Mouse (Mus musculus) hematopoietic stem cell, adult 5-6 weeks (primary cell): ENCODE data around the gene Wnt11. TPM values are rescaled to one million over a fixed set of nuclear protein-coding genes. Genes with fewer than 3 reads are reported as not detected.

ENCODE experiments used
- ATAC-seq, 2 experiments: fragments of 125-278 bp in 1 of 2; replicated peaks in 1 of 2; 2 replicates each; pipeline ENCODE4 v1.8.0; 2016 to 2017; ENCODE audit warnings: inconsistent platforms in 2 of 2, mild to moderate bottlenecking in 2 of 2, moderate number of reproducible peaks in 2 of 2, low read depth in 1 of 2, moderate TSS enrichment in 1 of 2; ENCODE audit not compliant: low FRiP score in 2 of 2, poor library complexity in 2 of 2, severe bottlenecking in 2 of 2, insufficient read depth in 1 of 2, low TSS enrichment in 1 of 2
- total RNA-seq: library from RNA; stranded (forward); fragments of 172-1452, 232-1000 nt; gene quantifications from 2 replicates; pipeline ENCODE4 v1.2.3, GENCODE M21; 2017

The Wnt11 gene
- total RNA-seq, 1 experiment from 2014 or later = not detected

DNA sequence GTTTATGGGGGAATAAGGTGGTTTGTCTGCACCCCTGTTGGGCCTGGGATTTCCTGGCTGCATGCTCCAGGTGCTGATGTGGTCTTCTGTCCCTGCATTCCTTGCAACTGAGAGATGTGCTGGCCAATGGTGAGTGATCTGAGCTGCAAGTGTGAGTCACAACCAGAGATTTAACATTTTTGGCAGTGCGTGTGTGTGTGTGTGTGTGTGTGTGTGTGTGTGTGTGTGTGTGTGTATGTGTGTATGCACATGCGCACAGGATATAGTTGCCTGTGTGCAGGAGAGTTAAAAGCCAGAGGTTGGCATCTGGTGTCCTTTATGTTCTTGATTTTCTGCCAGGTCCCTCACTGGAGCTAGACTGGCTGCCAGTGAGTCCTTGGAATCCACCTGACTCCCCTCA lies 44.3 kb downstream of the Wnt11 start:
- no peak for ATAC-seq

- ATAC-seq = no peak
Observed at GRCm38 (mm10) chr7:98881887-98882286, 47.0 kb downstream of the Wnt11 start.

- ATAC-seq = no peak
Observed at GRCm38 (mm10) chr7:98887811-98888261, 52.9 kb downstream of the Wnt11 start.

DNA sequence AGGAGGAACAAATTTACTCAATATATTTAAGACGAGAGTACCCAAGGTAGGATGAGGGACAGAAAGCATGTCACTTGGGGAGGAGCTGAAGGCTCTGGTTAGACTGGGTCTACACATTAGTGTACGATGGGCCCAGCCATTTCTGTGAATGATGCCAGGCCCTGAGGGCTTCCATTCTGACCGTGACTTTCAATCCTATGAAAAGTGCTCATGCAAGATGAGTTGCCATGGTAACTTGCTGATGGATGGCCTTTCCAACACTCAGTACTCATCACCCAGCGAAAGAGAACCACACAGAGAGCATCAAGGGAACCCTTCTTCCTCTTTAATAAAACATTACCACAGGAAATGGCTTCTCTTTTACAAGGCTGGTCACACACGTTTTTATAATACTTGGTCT lies 53.9 kb downstream of the Wnt11 start:
- ATAC-seq = no peak

- ATAC-seq = no peak
Observed at GRCm38 (mm10) chr7:98889211-98889610, 54.3 kb downstream of the Wnt11 start.

- peak; percentile 44 to 54; a peak in 3 of 4 replicates for ATAC-seq
Observed at GRCm38 (mm10) chr7:98893144-98893543, 58.2 kb downstream of the Wnt11 start.

GRCm38 (mm10) chr7:98894305-98894704 lies 59.4 kb downstream of the Wnt11 start:
- no peak for ATAC-seq

DNA sequence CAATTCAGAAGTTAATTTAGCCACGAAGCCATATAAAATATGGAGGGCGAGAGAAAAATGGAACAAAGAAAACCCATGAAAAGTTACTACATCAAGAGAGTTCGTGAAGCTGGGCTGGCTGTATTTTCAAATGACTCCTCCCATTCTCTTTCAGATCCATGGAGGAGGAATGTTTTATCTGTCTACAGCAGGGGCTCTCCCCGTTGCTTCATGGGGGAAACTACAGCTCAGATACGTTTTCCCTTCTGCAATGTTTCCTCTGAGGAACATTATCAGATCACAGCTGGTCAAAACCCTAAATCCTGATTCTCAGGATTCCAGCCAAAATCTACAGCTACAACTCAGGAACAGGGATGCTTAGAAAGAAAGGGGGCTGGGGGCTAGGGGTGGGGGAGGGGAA lies 59.9 kb downstream of the Wnt11 start:
- ATAC-seq = no peak

- no peak for ATAC-seq
Observed at GRCm38 (mm10) chr7:98895501-98896095, 60.7 kb downstream of the Wnt11 start.

DNA sequence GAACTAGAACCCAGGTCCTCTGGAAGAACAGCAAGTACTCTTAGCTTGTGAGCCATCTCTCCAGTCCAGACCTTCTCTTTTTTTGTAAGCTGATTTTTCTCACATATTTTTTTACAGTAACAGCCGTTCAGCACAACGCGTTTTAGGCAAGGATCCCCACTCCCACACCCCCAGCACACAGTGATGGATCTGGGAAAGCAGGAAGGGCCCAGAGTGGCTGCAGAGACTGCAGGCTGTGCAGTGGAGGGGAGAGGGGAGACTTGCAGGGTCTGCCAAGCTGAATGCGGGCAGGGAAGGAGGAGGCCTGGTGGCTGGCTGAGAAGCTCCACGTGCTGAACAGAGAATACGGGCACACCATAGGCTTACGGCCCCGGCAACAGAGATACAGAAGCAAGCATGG lies 62.4 kb downstream of the Wnt11 start:
- ATAC-seq = no peak

DNA sequence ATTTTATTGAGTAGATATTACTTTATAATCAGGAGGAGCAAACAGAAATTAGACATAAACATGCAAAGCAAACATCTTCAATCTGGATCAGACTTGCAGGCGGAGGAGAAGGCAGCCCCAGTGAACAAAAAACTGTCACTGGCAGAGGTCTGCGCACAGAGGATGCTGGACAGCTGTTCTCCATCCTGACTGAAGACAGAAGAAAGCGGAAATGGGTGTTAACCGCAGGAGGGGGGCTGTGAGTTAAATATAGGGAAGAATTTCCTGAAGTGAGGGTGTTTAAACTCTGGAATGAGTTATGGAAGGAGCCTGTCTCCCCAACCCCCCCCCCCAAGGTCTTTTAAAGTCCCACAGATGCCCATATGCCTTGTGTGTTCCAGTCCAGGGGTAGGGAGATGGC lies 64.9 kb downstream of the Wnt11 start:
- no peak for ATAC-seq

- no peak for ATAC-seq
Observed at GRCm38 (mm10) chr7:98901120-98901519, 66.2 kb downstream of the Wnt11 start.

GRCm38 (mm10) chr7:98903884-98904283 lies 69.0 kb downstream of the Wnt11 start:
- no peak for ATAC-seq

Other genes starting within 250 kb of the Wnt11 start
- 51.5 and 60.7 TPM in 2 replicates for gene Emsy, start 178.3 kb upstream of the Wnt11 start, total RNA-seq
- gene Thap12, start 132.0 kb upstream of the Wnt11 start, total RNA-seq = 79.3 and 86.2 TPM in 2 replicates